Mouse (Mus musculus): Measurements from ENCODE around the gene Klf2. TPM values are rescaled to one million over a fixed set of nuclear protein-coding genes. Genes with fewer than 3 reads are reported as not detected.

The Klf2 gene
- polyA plus RNA-seq, 1 experiment from 2014 or later, result 65.3 TPM

DNA sequence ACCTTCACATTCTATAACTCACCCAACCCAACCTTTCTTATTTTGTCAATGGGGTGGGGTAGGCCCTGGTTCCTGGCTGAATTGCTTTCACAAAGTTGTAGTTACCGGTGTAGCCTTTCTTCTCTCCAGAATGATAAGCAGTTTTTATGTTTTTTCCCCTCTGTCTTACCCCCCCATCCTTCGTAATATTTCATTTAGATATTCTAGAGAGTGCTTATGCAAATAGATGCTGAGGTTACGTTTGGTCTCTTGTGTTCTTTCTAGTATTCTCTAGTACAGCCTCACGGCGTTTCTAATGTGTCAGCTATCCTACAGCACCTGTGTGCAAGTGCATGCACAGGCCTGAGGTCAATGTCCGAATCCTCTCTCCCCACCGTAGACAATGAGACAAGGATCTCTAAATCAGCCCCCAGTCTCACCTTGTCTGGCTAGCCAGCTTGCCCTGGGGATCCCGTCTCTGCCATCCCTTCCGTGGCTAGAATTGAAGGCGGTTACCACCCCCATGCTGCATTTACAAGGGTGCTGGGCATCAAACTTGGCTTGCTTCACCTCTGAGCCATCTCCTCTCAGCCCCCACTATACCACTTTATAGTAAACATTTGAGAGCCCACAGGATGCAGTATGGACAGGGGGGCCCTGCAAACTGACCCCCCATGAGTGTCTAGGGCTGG lies 5.3 kb downstream of the Klf2 start:
- no peak overlapping the region for H3K4me3 ChIP-seq (ENCODE audit: low read depth, low read length)
- H3K36me3 ChIP-seq (ENCODE audit: insufficient read depth, low read length), result 0 out of 2 replicates have a peak, but pooled peaks cover 16% of the 10 kb centered on the region
- DNase-seq (ENCODE audit: low spot score), result peak; percentile 32
- H3K27me3 ChIP-seq (replicated peaks; ENCODE audit: insufficient read depth, low read length), result 0 out of 2 replicates have a peak, but pooled peaks cover 7% of the 10 kb centered on the region
- no peak overlapping the region for H3K27ac ChIP-seq (ENCODE audit: low read length)
- H3K9ac ChIP-seq (replicated peaks; ENCODE audit: low read depth), result no peak overlapping the region
- peak; percentile 25 for ATAC-seq
- 73% methylated on average over 10 of the region's 10 CpGs for whole genome bisulfite sequencing
- TF ChIP-seq EP300 (IDR thresholded peaks at IDR 0.05), result peak; percentile 19; the same call in 1 of the 2 replicates
- TF ChIP-seq CTCF (IDR thresholded peaks at IDR 0.05), result no peak
- H3K4me2 ChIP-seq (replicated peaks; ENCODE audit: low read depth, low read length), result no peak overlapping the region
- no peaks in the 10 kb centered on the region for H3K4me1 ChIP-seq (ENCODE audit: insufficient read depth, low read depth, low read length)
- no peaks in the 10 kb centered on the region for H3K9me3 ChIP-seq (ENCODE audit: low read length)

- no peak overlapping the region for H3K9ac ChIP-seq (replicated peaks; ENCODE audit: low read depth)
- no peaks in the 10 kb centered on the region for H3K4me1 ChIP-seq (ENCODE audit: insufficient read depth, low read depth, low read length)
- H3K4me3 ChIP-seq (ENCODE audit: low read depth, low read length), result no peak overlapping the region
- ATAC-seq, result peak; percentile 25
- peak; percentile 35 for DNase-seq (ENCODE audit: low spot score)
- H3K4me2 ChIP-seq (replicated peaks; ENCODE audit: low read depth, low read length), result no peak overlapping the region
- WGBS, result 56% methylated on average over 2 of the region's 2 CpGs
- TF ChIP-seq EP300 (IDR thresholded peaks at IDR 0.05) (no peak), CTCF (IDR thresholded peaks at IDR 0.05) (no peak)
- H3K9me3 ChIP-seq (ENCODE audit: low read length), result no peaks in the 10 kb centered on the region
- H3K27ac ChIP-seq (ENCODE audit: low read length), result no peak overlapping the region
- H3K36me3 ChIP-seq (ENCODE audit: insufficient read depth, low read length), result 0 out of 2 replicates have a peak, but pooled peaks cover 16% of the 10 kb centered on the region
- 0 out of 2 replicates have a peak, but pooled peaks cover 7% of the 10 kb centered on the region for H3K27me3 ChIP-seq (replicated peaks; ENCODE audit: insufficient read depth, low read length)
These were observed 5.9 kb downstream of the Klf2 start for GRCm38 (mm10) chr8:72324708-72325107.

DNA sequence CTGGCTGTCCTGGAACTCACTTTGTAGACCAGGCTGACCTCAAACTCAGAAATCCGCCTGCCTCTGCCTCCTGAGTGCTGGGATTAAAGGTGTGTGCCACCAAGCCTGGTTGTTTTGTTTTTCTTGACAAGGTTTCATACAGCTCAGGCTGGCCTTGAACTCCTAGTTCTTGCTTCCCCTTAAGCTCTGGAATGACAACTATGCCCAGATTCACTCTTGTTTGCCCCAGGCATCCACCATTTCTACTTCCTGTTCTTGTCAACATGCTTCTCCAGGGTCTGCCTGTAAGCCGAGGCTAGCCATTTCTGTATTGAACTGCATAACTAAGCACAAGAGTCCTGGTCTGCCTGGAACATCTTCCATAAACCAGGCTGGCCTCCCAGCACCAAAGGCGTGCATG lies 10.3 kb downstream of the Klf2 start:
- no peak for TF ChIP-seq EP300 (IDR thresholded peaks at IDR 0.05)
- no peak for TF ChIP-seq CTCF (IDR thresholded peaks at IDR 0.05)
- Histone ChIP-seq H3K9me3 (ENCODE audit: low read length) (no peaks in the 10 kb centered on the region), H3K27me3 (replicated peaks; ENCODE audit: insufficient read depth, low read length) (no peaks in the 10 kb centered on the region), H3K9ac (replicated peaks; ENCODE audit: low read depth) (no peak overlapping the region), H3K4me3 (ENCODE audit: low read depth, low read length) (no peak overlapping the region), H3K27ac (ENCODE audit: low read length) (no peak overlapping the region), H3K36me3 (ENCODE audit: insufficient read depth, low read length) (no peaks in the 10 kb centered on the region), H3K4me1 (ENCODE audit: insufficient read depth, low read depth, low read length) (no peaks in the 10 kb centered on the region), H3K4me2 (replicated peaks; ENCODE audit: low read depth, low read length) (no peak overlapping the region)
- ATAC-seq (no peak), DNase-seq (ENCODE audit: low spot score) (no peak)
- whole genome bisulfite sequencing, result 86% methylated on average over 3 of the region's 3 CpGs

GRCm38 (mm10) chr8:72330806-72331516 lies 12.1 kb downstream of the Klf2 start:
- WGBS, result 75% methylated on average over 6 of the region's 6 CpGs
- no peak for TF ChIP-seq EP300 (IDR thresholded peaks at IDR 0.05)
- TF ChIP-seq CTCF (IDR thresholded peaks at IDR 0.05), result no peak
- DNase-seq (ENCODE audit: low spot score), result no peak
- no peak overlapping the region for H3K4me2 ChIP-seq (replicated peaks; ENCODE audit: low read depth, low read length)
- no peak for ATAC-seq
- H3K27me3 ChIP-seq (replicated peaks; ENCODE audit: insufficient read depth, low read length), result no peaks in the 10 kb centered on the region
- H3K9me3 ChIP-seq (ENCODE audit: low read length), result no peaks in the 10 kb centered on the region
- no peak overlapping the region for H3K27ac ChIP-seq (ENCODE audit: low read length)
- H3K4me3 ChIP-seq (ENCODE audit: low read depth, low read length), result no peak overlapping the region
- no peak overlapping the region for H3K9ac ChIP-seq (replicated peaks; ENCODE audit: low read depth)
- H3K36me3 ChIP-seq (ENCODE audit: insufficient read depth, low read length), result no peaks in the 10 kb centered on the region
- no peaks in the 10 kb centered on the region for H3K4me1 ChIP-seq (ENCODE audit: insufficient read depth, low read depth, low read length)

- DNase-seq (ENCODE audit: low spot score) (no peak), ATAC-seq (no peak)
- 85% methylated on average over 4 of the region's 4 CpGs for WGBS
- H3K9ac ChIP-seq (replicated peaks; ENCODE audit: low read depth), result no peak overlapping the region
- no peaks in the 10 kb centered on the region for H3K36me3 ChIP-seq (ENCODE audit: insufficient read depth, low read length)
- no peak overlapping the region for H3K27ac ChIP-seq (ENCODE audit: low read length)
- H3K4me2 ChIP-seq (replicated peaks; ENCODE audit: low read depth, low read length), result no peak overlapping the region
- H3K4me3 ChIP-seq (ENCODE audit: low read depth, low read length), result no peak overlapping the region
- H3K4me1 ChIP-seq (ENCODE audit: insufficient read depth, low read depth, low read length), result no peaks in the 10 kb centered on the region
- H3K27me3 ChIP-seq (replicated peaks; ENCODE audit: insufficient read depth, low read length), result no peaks in the 10 kb centered on the region
- no peak for TF ChIP-seq CTCF (IDR thresholded peaks at IDR 0.05)
- no peak for TF ChIP-seq EP300 (IDR thresholded peaks at IDR 0.05)
- H3K9me3 ChIP-seq (ENCODE audit: low read length), result no peaks in the 10 kb centered on the region
These were observed 12.8 kb downstream of the Klf2 start for GRCm38 (mm10) chr8:72331631-72332030.

DNA sequence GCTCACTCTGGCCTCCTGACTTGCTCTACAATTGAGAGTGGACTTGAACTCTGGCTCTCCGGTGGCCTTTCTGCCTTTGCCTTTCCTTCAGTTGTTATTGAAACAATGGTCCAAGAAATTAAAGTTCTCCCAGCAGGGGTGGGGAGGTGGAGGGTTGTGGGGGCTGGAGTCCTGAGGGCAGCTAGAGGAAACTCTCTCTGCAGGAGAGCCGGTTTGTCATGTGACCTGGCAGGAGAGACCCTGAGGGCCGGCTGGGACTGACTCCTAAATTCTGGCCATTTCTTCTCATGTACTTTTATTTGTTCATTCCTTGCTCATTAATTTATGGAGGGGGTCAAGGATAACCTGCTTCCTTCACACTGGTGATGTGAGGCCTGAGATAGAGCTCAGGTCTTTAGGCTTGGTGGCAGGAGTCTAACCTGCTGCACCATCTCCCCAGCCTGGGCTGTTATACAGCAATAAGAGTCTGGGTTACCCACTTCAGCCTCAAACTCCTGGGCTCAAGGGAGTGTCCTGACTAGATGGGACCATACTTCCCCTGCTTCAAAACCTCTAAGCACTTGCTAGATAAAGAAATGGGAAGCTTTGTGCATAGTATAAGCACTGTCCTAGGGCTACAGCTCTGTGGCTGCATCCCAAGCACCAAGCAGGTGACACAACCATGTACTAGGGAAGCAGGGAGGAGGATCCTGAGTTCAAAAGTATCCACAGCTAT lies 14.8 kb downstream of the Klf2 start:
- Histone ChIP-seq H3K4me2 (replicated peaks; ENCODE audit: low read depth, low read length) (no peak overlapping the region), H3K4me1 (ENCODE audit: insufficient read depth, low read depth, low read length) (no peaks in the 10 kb centered on the region), H3K9me3 (ENCODE audit: low read length) (no peaks in the 10 kb centered on the region), H3K27me3 (replicated peaks; ENCODE audit: insufficient read depth, low read length) (no peaks in the 10 kb centered on the region), H3K4me3 (ENCODE audit: low read depth, low read length) (no peak overlapping the region), H3K27ac (ENCODE audit: low read length) (no peak overlapping the region), H3K9ac (replicated peaks; ENCODE audit: low read depth) (no peak overlapping the region), H3K36me3 (ENCODE audit: insufficient read depth, low read length) (no peaks in the 10 kb centered on the region)
- DNase-seq (ENCODE audit: low spot score) (no peak), ATAC-seq (no peak)
- no peak for TF ChIP-seq CTCF (IDR thresholded peaks at IDR 0.05)
- TF ChIP-seq EP300 (IDR thresholded peaks at IDR 0.05), result no peak
- WGBS, result 50% methylated on average over 3 of the region's 3 CpGs
